Mouse (Mus musculus) mouse trophoblast stem cell (cell line): ENCODE measurements around the gene Gpatch1.
"Not testable (repeated sequence)": the region's sequence is repeated elsewhere in the genome, so short reads cannot be mapped to it uniquely, and the experiment has no call there.

Experiments
- in situ Hi-C, 2 experiments: fragments of 300-500 bp; cut with MseI, MboI; formaldehyde crosslinking; loops; 2 replicates in 1 of 2; 3 replicates in 1 of 2; pipeline ENCODE4 v1.15.1; 2025

Gene Gpatch1

GRCm38 (mm10) chr7:35252041-35252558 lies 66.1 kb downstream of the Gpatch1 start:
- in situ Hi-C loops: no loop called here

- in situ Hi-C loops: not testable (repeated sequence)
Observed at GRCm38 (mm10) chr7:35237935-35238334, 80.3 kb downstream of the Gpatch1 start.

- in situ Hi-C loops: no loop called here
Observed at GRCm38 (mm10) chr7:35235308-35235707, 82.9 kb downstream of the Gpatch1 start.

GRCm38 (mm10) chr7:35234361-35235245 lies 83.6 kb downstream of the Gpatch1 start:
- in situ Hi-C loops: no loop called here

- in situ Hi-C loops: no loop called here
Observed at GRCm38 (mm10) chr7:35233861-35234260, 84.4 kb downstream of the Gpatch1 start.

GRCm38 (mm10) chr7:35232796-35233455 lies 85.3 kb downstream of the Gpatch1 start:
- in situ Hi-C loops: no loop called here

GRCm38 (mm10) chr7:35230333-35230732 lies 87.9 kb downstream of the Gpatch1 start:
- in situ Hi-C loops: no loop called here
